In genomic region chr19:53898046-53898445, GRCm38 (mm10) we compare ENCODE assay signal across 14 mouse cellular contexts. TPM values are rescaled to one million over a fixed set of nuclear protein-coding genes. Genes with fewer than 3 reads are reported as not detected.
DNase-seq lines count a peak whose midpoint lies in the region; ATAC-seq and TF ChIP-seq lines count a peak whose summit lies in the region.
"Had no signal": no experiment of that assay in that cellular context is flagged by ENCODE, and none has a peak within 500 bp of the region (broad histone marks: within the 10 kb centered on the region; RNA-seq: fewer than 3 reads in every experiment).

No protein-coding gene starts in this region.

- TF ChIP-seq POLR2A in CH12.LX (IDR thresholded peaks at IDR 0.05; ENCODE audit: low read depth, low read length) = no peak

- peak overlapping the region; percentile 56; the same call in 1 of the 2 replicates for H3K27ac ChIP-seq in heart, embryonic 10.5 days
- H3K27ac ChIP-seq in CH12.LX (ENCODE audit: insufficient read depth, low read depth) = peak overlapping the region; percentile 29; the same call in 1 of the 2 replicates
- no peak overlapping the region for H3K27ac ChIP-seq in kidney, embryonic 15.5 days
- H3K27ac ChIP-seq: forebrain, embryonic 12.5 days; hindbrain, embryonic 14.5 days had no signal

- dilution Hi-C loops in CH12.LX (cut with MboI; ENCODE audit: extremely low pct_ligation_motif_present, extremely low pct_unique_long_range_greater_than_20kb, low sequenced_read_pairs) = no loop called here

- H3K4me3 ChIP-seq in heart, embryonic 10.5 days = no peak overlapping the region
- H3K4me3 ChIP-seq in CH12.LX (replicated peaks in 1 of 3; ENCODE audit: low read depth in 2 of 3, low read length in 2 of 3, poor library complexity in 1 of 3) = peak overlapping the region in 1 of 3 experiments; percentile 20
- H3K4me3 ChIP-seq in kidney, embryonic 15.5 days (replicated peaks) = no peak overlapping the region
- H3K4me3 ChIP-seq: forebrain, embryonic 12.5 days had no signal

- 77% methylated on average over 5 of the region's 5 CpGs for WGBS in heart, embryonic 10.5 days
- 81% methylated on average over 5 of the region's 5 CpGs for WGBS in kidney, embryonic 15.5 days

- H3K27me3 ChIP-seq in heart, embryonic 10.5 days (ENCODE audit: insufficient read depth, poor library complexity, severe bottlenecking) = no peaks in the 10 kb centered on the region
- H3K27me3 ChIP-seq in CH12.LX (replicated peaks) = no peaks in the 10 kb centered on the region
- H3K27me3 ChIP-seq in kidney, embryonic 15.5 days = no peaks in the 10 kb centered on the region

- peak; percentile 33 for DNase-seq in adrenal gland, postnatal 10 days
- DNase-seq in adrenal gland, postnatal 36 days = no peak
- DNase-seq in heart, embryonic 10.5 days (ENCODE audit: low spot score) = peak; percentile 42
- no peak for DNase-seq in heart, postnatal 14 days
- DNase-seq in CH12.LX (ENCODE audit: extremely low read depth) = no peak
- peak; percentile 52 to 68 for DNase-seq in heart, postnatal 10 days
- no peak for DNase-seq in embryo, embryonic 10 days (ENCODE audit: low spot score)
- DNase-seq: cerebellum, adult 9-10 months; gastrocnemius, postnatal 10 days; kidney, adult 8-10 months; liver had no signal

- H3K9ac ChIP-seq in CH12.LX (ENCODE audit: insufficient read depth, low read depth) = no peak overlapping the region
- no peak overlapping the region for H3K9ac ChIP-seq in kidney, embryonic 15.5 days
- H3K9ac ChIP-seq: forebrain, embryonic 12.5 days; hindbrain, embryonic 14.5 days had no signal

- no peak for ATAC-seq in kidney, embryonic 15.5 days (replicated peaks; ENCODE audit: low FRiP score)

- no peak for TF ChIP-seq EP300 in CH12.LX (IDR thresholded peaks at IDR 0.05; ENCODE audit: low read length)

- no peak for TF ChIP-seq CTCF in CH12.LX (conservative IDR thresholded peaks at IDR 0.05 in 1 of 2, IDR thresholded peaks at IDR 0.05 in 1 of 2; ENCODE audit: low read depth in 2 of 2, low read length in 2 of 2)

- no peak for TF ChIP-seq RAD21 in CH12.LX (IDR thresholded peaks at IDR 0.05; ENCODE audit: low read depth, low read length)

- no peaks in the 10 kb centered on the region for H3K79me2 ChIP-seq in CH12.LX (replicated peaks; ENCODE audit: control insufficient read depth, extremely low read depth, insufficient read depth, poor library complexity, severe bottlenecking)

- H3K4me2 ChIP-seq in CH12.LX (ENCODE audit: insufficient read depth, low read depth, poor library complexity, severe bottlenecking) = no peak overlapping the region
- no peak overlapping the region for H3K4me2 ChIP-seq in kidney, embryonic 15.5 days
- H3K4me2 ChIP-seq: forebrain, embryonic 12.5 days; hindbrain, embryonic 14.5 days had no signal

- in situ Hi-C loops in CH12.LX (cut with MboI; ENCODE audit: low pct_ligation_motif_present, low pct_unique_long_range_greater_than_20kb, low sequenced_read_pairs) = no loop called here

- peaks cover 17% of the 10 kb centered on the region for H3K4me1 ChIP-seq in heart, embryonic 10.5 days
- H3K4me1 ChIP-seq in CH12.LX (ENCODE audit: control insufficient read depth in 1 of 2, insufficient read depth in 2 of 2) = peaks cover 34 to 81% of the 10 kb centered on the region in 2 experiments
- H3K4me1 ChIP-seq in kidney, embryonic 15.5 days = peaks cover 19% of the 10 kb centered on the region

- no peaks in the 10 kb centered on the region for H3K36me3 ChIP-seq in heart, embryonic 10.5 days
- no peaks in the 10 kb centered on the region for H3K36me3 ChIP-seq in CH12.LX (replicated peaks in 1 of 2; ENCODE audit: control insufficient read depth in 1 of 2, insufficient read depth in 1 of 2, low read length in 1 of 2)
- H3K36me3 ChIP-seq in kidney, embryonic 15.5 days = no peaks in the 10 kb centered on the region
- H3K36me3 ChIP-seq: forebrain, embryonic 12.5 days had no signal

- intact Hi-C loops in heart, postnatal 14 days (cut with DNase I) = no loop called here
- intact Hi-C loops in heart, postnatal 10 days (cut with DNase I) = no loop called here

- no peaks in the 10 kb centered on the region for H3K9me3 ChIP-seq in heart, embryonic 10.5 days
- no peaks in the 10 kb centered on the region for H3K9me3 ChIP-seq in CH12.LX (replicated peaks; ENCODE audit: low read length)
- H3K9me3 ChIP-seq in kidney, embryonic 15.5 days (replicated peaks) = no peaks in the 10 kb centered on the region
- H3K9me3 ChIP-seq: forebrain, embryonic 12.5 days had no signal

TF ChIP-seq in CH12.LX, 34 proteins besides CTCF, POLR2A, EP300 and RAD21:
- no peak for TF ChIP-seq KAT2A (IDR thresholded peaks at IDR 0.05; ENCODE audit: insufficient replicate concordance, low read length)
- TF ChIP-seq JUND (conservative IDR thresholded peaks at IDR 0.05; ENCODE audit: low read depth, low read length) = no peak
- no peak for TF ChIP-seq SMC3 (IDR thresholded peaks at IDR 0.05; ENCODE audit: low read depth, low read length)
- TF ChIP-seq E2F4 (IDR thresholded peaks at IDR 0.05; ENCODE audit: insufficient replicate concordance, low read depth, low read length) = no peak
- no peak for TF ChIP-seq MAZ (IDR thresholded peaks at IDR 0.05; ENCODE audit: low read depth, low read length)
- no peak for TF ChIP-seq ZC3H11A (IDR thresholded peaks at IDR 0.05; ENCODE audit: low read depth, low read length)
- no peak for TF ChIP-seq IRF4 (IDR thresholded peaks at IDR 0.05; ENCODE audit: low read depth, low read length)
- TF ChIP-seq POLR2AphosphoS2 (IDR thresholded peaks at IDR 0.05; ENCODE audit: low read depth, low read length) = no peak
- no peak for TF ChIP-seq MEF2A (IDR thresholded peaks at IDR 0.05; ENCODE audit: borderline replicate concordance, low read depth, low read length)
- TF ChIP-seq ZMIZ1 (IDR thresholded peaks at IDR 0.05; ENCODE audit: low read depth, low read length) = no peak
- no peak for TF ChIP-seq ZKSCAN1 (IDR thresholded peaks at IDR 0.05; ENCODE audit: borderline replicate concordance, low read depth, low read length)
- TF ChIP-seq BHLHE40 (IDR thresholded peaks at IDR 0.05; ENCODE audit: low read depth, low read length) = no peak
- TF ChIP-seq MAFK (IDR thresholded peaks at IDR 0.05; ENCODE audit: insufficient replicate concordance, low read length) = no peak
- no peak for TF ChIP-seq ZNF384 (IDR thresholded peaks at IDR 0.05; ENCODE audit: low read depth, low read length)
- no peak for TF ChIP-seq GABPA (IDR thresholded peaks at IDR 0.05; ENCODE audit: insufficient replicate concordance, low read depth, low read length)
- no peak for TF ChIP-seq USF1 (IDR thresholded peaks at IDR 0.05; ENCODE audit: low read depth, low read length)
- no peak for TF ChIP-seq ETS1 (conservative IDR thresholded peaks at IDR 0.05; ENCODE audit: low read depth, low read length)
- TF ChIP-seq PAX5 (IDR thresholded peaks at IDR 0.05; ENCODE audit: low read length) = no peak
- TF ChIP-seq MYC (IDR thresholded peaks at IDR 0.05; ENCODE audit: low read depth, low read length) = no peak

RNA-seq across cellular contexts. Expression of gene Pdcd4, which starts 6.0 kb away (rescaled TPM):
- total RNA-seq in adrenal gland, postnatal 10 days (2021) = 100 to 1,000 TPM in 1 of 2 experiments, 10 to 100 TPM in 1; 92.2 to 104 TPM
- total RNA-seq in adrenal gland, postnatal 36 days (2021) = 100 to 1,000 TPM in 1 of 2 experiments, 10 to 100 TPM in 1; 83.2 to 121 TPM
- 31.4 and 35.0 TPM in 2 replicates for polyA plus RNA-seq in heart, embryonic 10.5 days (2016; fragmentation: Nextera tagmentation; extraction: Ambion mirVana)
- total RNA-seq in heart, postnatal 14 days (2021) = 10 to 100 TPM; 24.8 to 25.6 TPM
- 21.0 and 26.3 TPM in 2 replicates for total RNA-seq in CH12.LX (2012; rRNA removed)
- 24.3 and 24.4 TPM in 2 replicates for total RNA-seq in CH12.LX (2014; rRNA removed)
- 37.9 and 39.0 TPM in 2 replicates for polyA plus RNA-seq in CH12.LX (2012; ENCODE audit: insufficient read length, low read depth)
- 10 to 100 TPM; 30.2 to 31.0 TPM for total RNA-seq in heart, postnatal 10 days (2021)
- 122 and 124 TPM in 2 replicates for polyA plus RNA-seq in kidney, embryonic 15.5 days (2015; fragmentation: Nextera tagmentation; extraction: Ambion mirVana)

RNA-seq across cellular contexts. Expression of gene Shoc2, which starts 46.1 kb away (rescaled TPM):
- 10 to 100 TPM; 41.0 to 41.3 TPM for total RNA-seq in adrenal gland, postnatal 10 days (2021)
- 10 to 100 TPM; 47.5 to 52.6 TPM for total RNA-seq in adrenal gland, postnatal 36 days (2021)
- polyA plus RNA-seq in heart, embryonic 10.5 days (2016; fragmentation: Nextera tagmentation; extraction: Ambion mirVana) = 51.0 and 54.7 TPM in 2 replicates
- 10 to 100 TPM; 30.2 to 34.4 TPM for total RNA-seq in heart, postnatal 14 days (2021)
- total RNA-seq in CH12.LX (2012; rRNA removed) (14.1 and 15.4 TPM in 2 replicates), CH12.LX (2014; rRNA removed) (25.8 and 27.1 TPM in 2 replicates)
- polyA plus RNA-seq in CH12.LX (2012; ENCODE audit: insufficient read length, low read depth) = 20.4 and 23.7 TPM in 2 replicates
- 10 to 100 TPM; 35.8 to 36.7 TPM for total RNA-seq in heart, postnatal 10 days (2021)
- 50.2 and 51.5 TPM in 2 replicates for polyA plus RNA-seq in kidney, embryonic 15.5 days (2015; fragmentation: Nextera tagmentation; extraction: Ambion mirVana)

RNA-seq across cellular contexts. Expression of gene Bbip1, which starts 46.4 kb away (rescaled TPM):
- total RNA-seq in adrenal gland, postnatal 10 days (2021) = 10 to 100 TPM; 25.6 to 26.0 TPM
- total RNA-seq in adrenal gland, postnatal 36 days (2021) = 10 to 100 TPM; 26.2 to 29.1 TPM
- 63.5 and 69.3 TPM in 2 replicates for polyA plus RNA-seq in heart, embryonic 10.5 days (2016; fragmentation: Nextera tagmentation; extraction: Ambion mirVana)
- 10 to 100 TPM; 35.3 to 35.8 TPM for total RNA-seq in heart, postnatal 14 days (2021)
- 38.8 and 42.2 TPM in 2 replicates for total RNA-seq in CH12.LX (2012; rRNA removed)
- total RNA-seq in CH12.LX (2014; rRNA removed) = 95.7 and 106 TPM in 2 replicates
- 41.0 and 43.4 TPM in 2 replicates for polyA plus RNA-seq in CH12.LX (2012; ENCODE audit: insufficient read length, low read depth)
- total RNA-seq in heart, postnatal 10 days (2021) = 10 to 100 TPM; 33.4 to 37.4 TPM
- 72.3 and 81.5 TPM in 2 replicates for polyA plus RNA-seq in kidney, embryonic 15.5 days (2015; fragmentation: Nextera tagmentation; extraction: Ambion mirVana)

Comparison
In these comparisons a context has a peak if more than half of its experiments do, and no peak if none do; other contexts are left out.
1. DNase-seq: peak in adrenal gland, postnatal 10 days (single experiment), heart, embryonic 10.5 days (single experiment) and heart, postnatal 10 days (2 of 2); none in adrenal gland, postnatal 36 days (0 of 2), heart, postnatal 14 days (0 of 2), CH12.LX (single experiment) and embryo, embryonic 10 days (single experiment).